Mouse (Mus musculus) hematopoietic multipotent progenitor cell, adult 10-12 weeks (in vitro differentiated cells): ENCODE results near the gene Cct8. TPM values are rescaled to one million over a fixed set of nuclear protein-coding genes. Genes with fewer than 3 reads are reported as not detected.

Source experiments
- polyA plus RNA-seq: library from polyadenylated mRNA; stranded (reverse); fragments of >175 nt; gene quantifications from 2 replicates; pipeline ENCODE4 v1.2.3, GENCODE M21; 2012; ENCODE audit warnings: low replicate concordance

Cct8 gene
- 29.1 and 35.0 TPM in 2 replicates for polyA plus RNA-seq

DNA sequence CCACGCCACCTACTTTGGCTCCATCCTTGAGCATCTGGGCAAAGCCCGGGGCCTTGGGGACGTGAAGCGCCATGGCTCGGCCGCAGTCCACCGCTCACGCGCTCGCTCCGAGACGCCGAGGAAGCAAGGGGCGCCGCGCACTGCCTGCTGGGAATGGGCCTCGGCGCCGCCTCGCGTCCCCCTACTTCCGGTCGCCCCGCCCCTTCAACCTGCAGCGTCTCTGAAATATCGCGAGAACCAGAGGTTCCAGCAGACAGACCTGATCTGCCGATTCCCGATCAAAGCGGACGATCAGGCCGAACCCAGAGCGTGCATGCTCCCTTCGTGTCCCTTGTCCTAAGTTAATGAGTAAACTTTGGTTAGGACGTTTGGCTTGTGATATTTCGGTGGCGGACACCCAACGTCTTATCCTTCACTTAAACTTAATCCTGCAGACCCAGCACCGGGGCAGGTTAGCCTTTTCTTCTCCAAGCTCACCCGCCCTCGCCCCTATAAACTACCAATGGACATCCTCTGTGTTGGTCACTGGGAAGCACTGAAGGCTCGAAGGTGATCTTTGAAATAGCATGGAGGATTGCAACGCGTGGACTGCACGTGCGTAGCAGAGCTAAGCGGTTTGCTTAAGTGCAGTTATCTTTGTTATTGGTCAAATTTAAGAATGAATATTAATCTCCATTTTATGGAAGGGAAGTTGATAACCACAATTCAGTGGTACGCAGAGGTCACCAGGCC lies at the start of gene Cct8:
Cct8 (minus strand) TSS at position 158 of the 732 bp plus-strand sequence.

GRCm38 (mm10) chr16:87454419-87455179 lies 41.1 kb downstream of the Cct8 start, which contains the start of gene Usp16:
Gene Usp16 (plus strand): TSS chr16:87454703.

GRCm38 (mm10) chr16:87440184-87440686 lies 55.4 kb downstream of the Cct8 start, which contains the start of gene Rwdd2b:
Gene Rwdd2b (minus strand): TSS chr16:87440573.

Other genes starting within 250 kb of the Cct8 start
- gene N6amt1, start 141.7 kb downstream of the Cct8 start, polyA plus RNA-seq: 2.6 and 5.3 TPM in 2 replicates
- gene Ltn1, start 63.3 kb downstream of the Cct8 start, polyA plus RNA-seq: 1.5 and 2.2 TPM in 2 replicates
- 1.2 and 1.6 TPM in 2 replicates for gene Rwdd2b, start 55.3 kb downstream of the Cct8 start, polyA plus RNA-seq
- 8.3 and 26.4 TPM in 2 replicates for gene Usp16, start 41.2 kb downstream of the Cct8 start, polyA plus RNA-seq
- not detected in 2 replicates for gene Map3k7cl, start 57.5 kb upstream of the Cct8 start, polyA plus RNA-seq
- gene Bach1, start 203.1 kb upstream of the Cct8 start, polyA plus RNA-seq: 12.2 and 18.7 TPM in 2 replicates